Mouse (Mus musculus): ENCODE results near the gene Ankrd33b. TPM values are rescaled to one million over a fixed set of nuclear protein-coding genes. Genes with fewer than 3 reads are reported as not detected.

Gene Ankrd33b
- polyA plus RNA-seq, 1 experiment from 2014 or later: 0.70 TPM

DNA sequence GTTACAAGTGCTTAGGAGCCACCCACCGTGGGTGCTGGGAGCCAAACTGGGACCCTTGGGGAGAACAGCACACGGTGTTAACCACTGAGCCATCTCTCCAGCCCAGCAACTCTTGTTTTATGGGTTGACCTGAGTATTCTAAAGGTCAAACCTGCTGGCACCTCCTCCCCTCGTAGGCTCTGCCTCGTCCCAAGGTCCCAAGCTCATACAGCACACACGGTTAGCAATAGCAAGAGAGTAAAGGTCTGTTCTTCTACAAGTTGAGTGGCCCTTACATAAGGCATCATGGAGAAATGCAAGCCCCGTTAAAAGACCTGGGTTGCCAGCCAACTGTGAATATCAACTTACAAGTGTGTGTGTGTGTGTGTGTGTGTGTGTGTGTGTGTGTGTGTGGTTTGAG is 116.3 kb downstream of the Ankrd33b start:
- 93% methylated on average over 6 of the region's 6 CpGs for WGBS
- Histone ChIP-seq H3K9ac (no peak overlapping the region), H3K4me3 (replicated peaks) (no peak overlapping the region)

GRCm38 (mm10) chr15:31250676-31251075 is 116.8 kb downstream of the Ankrd33b start:
- Histone ChIP-seq H3K4me3 (replicated peaks) (no peak overlapping the region), H3K9ac (no peak overlapping the region), H3K27me3 (no peaks in the 10 kb centered on the region), H3K36me3 (replicated peaks) (no peaks in the 10 kb centered on the region), H3K4me1 (peaks cover 20% of the 10 kb centered on the region), H3K4me2 (no peak overlapping the region), H3K27ac (0 out of 2 replicates have a peak overlapping the region, but pooled peaks have one; percentile 19), H3K9me3 (no peaks in the 10 kb centered on the region)
- 71% methylated on average over 3 of the region's 3 CpGs for WGBS
- ATAC-seq (ENCODE audit: low FRiP score): 0 out of 2 replicates have a peak, but pooled peaks have one; percentile 53

More for the DNA sequence above, 116.3 kb downstream of the Ankrd33b start:
- H3K4me1 ChIP-seq: peaks cover 20% of the 10 kb centered on the region
- H3K36me3 ChIP-seq (replicated peaks): no peaks in the 10 kb centered on the region
- no peaks in the 10 kb centered on the region for H3K27me3 ChIP-seq
- H3K27ac ChIP-seq: no peak overlapping the region
- no peak overlapping the region for H3K4me2 ChIP-seq
- no peaks in the 10 kb centered on the region for H3K9me3 ChIP-seq
- ATAC-seq (ENCODE audit: low FRiP score): no peak

DNA sequence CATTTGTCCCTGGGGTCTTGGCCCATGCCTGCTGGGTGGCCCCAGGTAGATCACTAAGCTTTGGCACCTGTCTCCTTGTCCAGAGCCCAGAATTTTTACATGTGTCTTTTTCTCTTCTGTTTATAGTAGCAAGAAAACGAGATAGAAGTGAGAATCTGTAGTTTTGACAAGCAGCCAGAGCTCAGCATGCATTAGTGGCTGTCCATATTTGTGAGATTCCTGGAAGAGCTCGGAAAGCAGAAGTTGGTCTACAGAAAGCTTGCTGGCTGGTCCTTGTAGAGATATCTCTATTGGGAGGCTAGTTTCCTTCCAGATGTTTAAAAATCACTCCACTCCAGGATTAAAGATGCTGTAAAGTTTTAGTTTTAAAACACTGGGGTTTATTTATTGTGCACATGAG is 117.5 kb downstream of the Ankrd33b start:
- Histone ChIP-seq H3K4me2 (no peak overlapping the region), H3K9ac (no peak overlapping the region), H3K4me3 (replicated peaks) (no peak overlapping the region), H3K4me1 (peaks cover 20% of the 10 kb centered on the region), H3K27ac (no peak overlapping the region), H3K27me3 (no peaks in the 10 kb centered on the region), H3K36me3 (replicated peaks) (no peaks in the 10 kb centered on the region), H3K9me3 (no peaks in the 10 kb centered on the region)
- no peak for ATAC-seq (ENCODE audit: low FRiP score)
- WGBS: 68% methylated on average over 2 of the region's 2 CpGs

DNA sequence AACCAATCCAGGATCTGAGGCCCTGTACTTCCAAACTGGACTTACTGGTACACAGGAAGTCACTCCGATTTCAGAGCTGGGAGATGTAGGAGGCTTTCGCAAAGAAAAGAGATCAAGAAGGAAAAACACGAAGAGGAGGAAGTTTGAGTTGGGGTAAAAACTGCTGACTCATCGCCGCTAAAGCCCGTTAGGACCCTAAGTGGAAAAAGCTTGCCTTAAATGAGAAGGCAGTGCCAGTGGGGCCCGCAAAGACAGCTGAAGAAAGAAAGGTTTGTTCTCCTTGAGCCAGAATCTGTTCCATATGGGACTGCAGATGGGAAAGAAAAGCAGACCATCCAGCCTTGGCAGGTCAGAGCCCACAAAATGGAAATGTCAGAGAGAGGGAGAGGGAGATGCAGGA is 118.6 kb downstream of the Ankrd33b start:
- H3K4me2 ChIP-seq: no peak overlapping the region
- H3K9ac ChIP-seq: no peak overlapping the region
- H3K4me1 ChIP-seq: peaks cover 18% of the 10 kb centered on the region
- ATAC-seq (ENCODE audit: low FRiP score): no peak
- no peak overlapping the region for H3K27ac ChIP-seq
- no peaks in the 10 kb centered on the region for H3K36me3 ChIP-seq (replicated peaks)
- H3K4me3 ChIP-seq (replicated peaks): no peak overlapping the region
- H3K27me3 ChIP-seq: no peaks in the 10 kb centered on the region
- 82% methylated on average over 7 of the region's 7 CpGs for WGBS
- no peaks in the 10 kb centered on the region for H3K9me3 ChIP-seq

DNA sequence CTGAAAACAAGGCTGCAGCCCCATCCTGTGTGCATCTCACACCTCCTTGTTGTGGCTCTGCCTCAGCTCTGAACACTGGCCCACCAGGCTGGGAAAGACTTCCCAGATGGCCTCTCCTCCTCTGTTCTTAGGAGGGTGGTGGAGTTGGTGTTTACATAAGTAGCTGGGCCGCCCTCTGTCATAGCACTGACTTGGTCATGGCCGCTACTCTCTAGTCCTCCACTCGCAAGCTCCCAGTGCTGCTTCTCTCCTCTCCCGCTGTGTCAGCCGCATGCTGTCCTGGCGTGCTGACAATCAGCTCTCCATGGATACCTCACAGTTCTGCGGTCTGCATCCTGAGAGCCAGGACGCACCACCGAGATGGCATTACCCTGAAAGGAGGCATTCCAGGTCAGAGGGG is 120.5 kb downstream of the Ankrd33b start:
- Histone ChIP-seq H3K27ac (no peak overlapping the region), H3K36me3 (replicated peaks) (0 out of 2 replicates have a peak, but pooled peaks cover 2% of the 10 kb centered on the region), H3K4me1 (peaks cover 14% of the 10 kb centered on the region), H3K9me3 (no peaks in the 10 kb centered on the region), H3K9ac (no peak overlapping the region), H3K4me3 (replicated peaks) (no peak overlapping the region), H3K27me3 (no peaks in the 10 kb centered on the region), H3K4me2 (no peak overlapping the region)
- no peak for ATAC-seq (ENCODE audit: low FRiP score)
- 72% methylated on average over 9 of the region's 9 CpGs for WGBS

DNA sequence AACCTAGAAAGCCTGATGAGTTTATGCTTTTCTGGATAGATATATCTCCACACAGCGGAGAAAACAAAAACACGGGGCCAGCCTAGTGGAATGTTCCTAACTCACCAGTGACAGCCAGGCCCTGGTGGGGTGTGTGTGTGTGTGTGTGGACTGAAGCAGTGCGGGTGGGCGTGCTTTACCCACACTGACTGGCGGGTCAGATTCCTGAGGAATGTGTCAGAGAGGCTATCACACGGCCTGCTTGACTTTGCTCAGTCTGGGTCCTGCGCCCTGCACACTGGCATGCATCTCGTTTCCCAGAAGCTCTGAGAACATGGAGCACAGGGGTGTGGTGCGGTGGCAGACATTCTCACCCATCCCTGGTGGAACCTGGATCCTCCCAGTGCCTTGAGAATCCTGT is 121.6 kb downstream of the Ankrd33b start:
- WGBS: 77% methylated on average over 9 of the region's 9 CpGs
- H3K27me3 ChIP-seq: no peaks in the 10 kb centered on the region
- H3K4me3 ChIP-seq (replicated peaks): no peak overlapping the region
- 0 out of 2 replicates have a peak, but pooled peaks cover 3% of the 10 kb centered on the region for H3K36me3 ChIP-seq (replicated peaks)
- no peak for ATAC-seq (ENCODE audit: low FRiP score)
- H3K4me1 ChIP-seq: peaks cover 14% of the 10 kb centered on the region
- H3K9me3 ChIP-seq: no peaks in the 10 kb centered on the region
- no peak overlapping the region for H3K4me2 ChIP-seq
- no peak overlapping the region for H3K27ac ChIP-seq
- no peak overlapping the region for H3K9ac ChIP-seq

DNA sequence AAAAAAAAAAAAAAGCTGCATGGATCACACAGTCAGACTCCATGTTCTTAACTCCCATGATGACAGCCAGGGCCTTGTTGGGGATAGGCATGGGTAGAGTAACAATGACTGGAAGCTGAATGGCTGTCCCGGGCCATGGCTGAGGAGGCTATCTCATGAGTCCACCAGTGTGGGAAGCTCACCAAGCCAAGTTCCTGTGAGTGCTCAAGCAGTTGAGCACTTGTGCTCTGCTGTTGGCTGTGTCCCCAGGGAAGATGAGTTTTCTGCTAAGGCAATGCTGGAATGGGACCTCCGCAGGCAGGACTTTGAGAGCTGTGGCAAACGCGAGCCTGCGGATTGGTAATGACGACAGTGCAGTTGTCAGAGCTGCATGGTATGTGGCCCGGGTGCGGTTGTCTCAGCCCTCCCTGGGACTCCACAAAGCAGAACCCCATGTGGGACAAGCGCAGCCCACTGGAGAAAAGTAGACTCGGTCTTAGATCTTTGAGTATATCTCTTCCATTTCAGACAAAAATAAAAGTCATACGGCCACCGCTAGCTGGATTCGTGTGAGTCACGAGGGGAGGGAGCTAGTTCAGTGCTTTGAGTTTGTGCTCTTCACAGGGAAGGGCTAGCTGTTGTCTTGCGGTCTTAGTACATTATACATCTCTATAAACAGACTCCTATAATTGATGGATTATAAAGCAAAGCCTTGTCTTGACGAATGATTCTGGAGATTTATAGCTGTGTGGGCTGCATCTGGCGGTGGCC is 122.7 kb downstream of the Ankrd33b start:
- Histone ChIP-seq H3K9ac (no peak overlapping the region), H3K36me3 (replicated peaks) (0 out of 2 replicates have a peak, but pooled peaks cover 5% of the 10 kb centered on the region), H3K9me3 (no peaks in the 10 kb centered on the region), H3K27me3 (no peaks in the 10 kb centered on the region), H3K4me3 (replicated peaks) (no peak overlapping the region), H3K4me2 (no peak overlapping the region), H3K4me1 (peaks cover 7% of the 10 kb centered on the region), H3K27ac (no peak overlapping the region)
- ATAC-seq (ENCODE audit: low FRiP score): no peak
- WGBS: 93% methylated on average over 17 of the region's 17 CpGs

GRCm38 (mm10) chr15:31243260-31243659 is 124.3 kb downstream of the Ankrd33b start:
- no peak for ATAC-seq (ENCODE audit: low FRiP score)
- 85% methylated on average over 10 of the region's 10 CpGs for WGBS

More at GRCm38 (mm10) chr15:31243260-31243659, 124.3 kb downstream of the Ankrd33b start:
- Histone ChIP-seq H3K4me3 (replicated peaks) (no peak overlapping the region), H3K27me3 (no peaks in the 10 kb centered on the region), H3K4me1 (peaks cover 7% of the 10 kb centered on the region), H3K27ac (no peak overlapping the region), H3K9me3 (no peaks in the 10 kb centered on the region), H3K9ac (no peak overlapping the region), H3K36me3 (replicated peaks) (0 out of 2 replicates have a peak, but pooled peaks cover 5% of the 10 kb centered on the region), H3K4me2 (no peak overlapping the region)

Other genes with a start within 250 kb of the Ankrd33b start
- 30.0 and 34.0 TPM in 2 replicates for gene Dap, start 143.4 kb downstream of the Ankrd33b start, polyA plus RNA-seq (2016; fragmentation: Nextera tagmentation; extraction: Ambion mirVana)
- 2.1 and 2.3 TPM in 2 replicates for gene Ropn1l, start 86.0 kb upstream of the Ankrd33b start, polyA plus RNA-seq (2016; fragmentation: Nextera tagmentation; extraction: Ambion mirVana)
- gene March6, start 163.3 kb upstream of the Ankrd33b start, polyA plus RNA-seq (2016; fragmentation: Nextera tagmentation; extraction: Ambion mirVana): 79.0 and 84.5 TPM in 2 replicates
- 1.5 and 2.1 TPM in 2 replicates for gene Cmbl, start 197.7 kb upstream of the Ankrd33b start, polyA plus RNA-seq (2016; fragmentation: Nextera tagmentation; extraction: Ambion mirVana)
- 617 and 631 TPM in 2 replicates for gene Cct5, start 234.1 kb upstream of the Ankrd33b start, polyA plus RNA-seq (2016; fragmentation: Nextera tagmentation; extraction: Ambion mirVana)
- 12.5 and 13.2 TPM in 2 replicates for gene Fam173b, start 234.1 kb upstream of the Ankrd33b start, polyA plus RNA-seq (2016; fragmentation: Nextera tagmentation; extraction: Ambion mirVana)

All from forebrain, embryonic 12.5 days (tissue).